Mouse (Mus musculus) neutrophil, adult 5-6 weeks (primary cell): ENCODE data around the gene Olfr71. TPM values are rescaled to one million over a fixed set of nuclear protein-coding genes. Genes with fewer than 3 reads are reported as not detected.

Experiments
- ATAC-seq: fragments of 151-379, 151-347 bp; 2 replicates; pipeline ENCODE4 v1.8.0; 2017; ENCODE audit warnings: mild to moderate bottlenecking, moderate TSS enrichment; ENCODE audit not compliant: insufficient number of reproducible peaks, poor library complexity, low FRiP score, severe bottlenecking; ENCODE audit errors: extremely low read depth
- total RNA-seq: library from RNA; stranded (forward); fragments of 200-1000 nt; gene quantifications from 2 replicates; pipeline ENCODE4 v1.2.3, GENCODE M21; 2017

Olfr71 gene
- not detected in 2 replicates for total RNA-seq

- ATAC-seq, result no peak
Observed at GRCm38 (mm10) chr4:43709869-43710268, at the start of gene Olfr71. TSS of gene Olfr71 (minus strand) at chr4:43710255.

- ATAC-seq, result no peak
Observed at GRCm38 (mm10) chr4:43757213-43757612, 47.2 kb upstream of the Olfr71 start.

GRCm38 (mm10) chr4:43745187-43745586 lies 35.1 kb upstream of the Olfr71 start:
- no peak for ATAC-seq

- no peak for ATAC-seq
Observed at GRCm38 (mm10) chr4:43743099-43743498, 33.0 kb upstream of the Olfr71 start.

- ATAC-seq, result no peak
Observed at GRCm38 (mm10) chr4:43742637-43743036, 32.6 kb upstream of the Olfr71 start.

GRCm38 (mm10) chr4:43741526-43741925 lies 31.5 kb upstream of the Olfr71 start:
- no peak for ATAC-seq

GRCm38 (mm10) chr4:43738989-43739674 lies 29.1 kb upstream of the Olfr71 start:
- ATAC-seq, result no peak

GRCm38 (mm10) chr4:43737144-43737543 lies 27.1 kb upstream of the Olfr71 start:
- ATAC-seq, result no peak

- no peak for ATAC-seq
Observed at GRCm38 (mm10) chr4:43733186-43733585, 23.1 kb upstream of the Olfr71 start.

- no peak for ATAC-seq
Observed at GRCm38 (mm10) chr4:43732171-43732570, 22.1 kb upstream of the Olfr71 start.

GRCm38 (mm10) chr4:43730750-43731297 lies 20.8 kb upstream of the Olfr71 start:
- no peak for ATAC-seq

- no peak for ATAC-seq
Observed at GRCm38 (mm10) chr4:43729794-43730550, 19.9 kb upstream of the Olfr71 start, which contains the start of gene Spaar. TSS of gene Spaar (plus strand) at chr4:43730034.

GRCm38 (mm10) chr4:43729126-43729525 lies 19.1 kb upstream of the Olfr71 start:
- no peak for ATAC-seq

- no peak for ATAC-seq
Observed at GRCm38 (mm10) chr4:43728576-43728954, 18.5 kb upstream of the Olfr71 start.

- no peak for ATAC-seq
Observed at GRCm38 (mm10) chr4:43727718-43728575, 17.9 kb upstream of the Olfr71 start.

- no peak for ATAC-seq
Observed at GRCm38 (mm10) chr4:43726995-43727394, 16.9 kb upstream of the Olfr71 start, which contains the start of gene Hrct1. TSS of gene Hrct1 (plus strand) at chr4:43727188.

- no peak for ATAC-seq
Observed at GRCm38 (mm10) chr4:43726228-43726993, 16.4 kb upstream of the Olfr71 start.

- ATAC-seq, result no peak
Observed at GRCm38 (mm10) chr4:43724764-43725163, 14.7 kb upstream of the Olfr71 start.
